ENCODE assay signal across 28 mouse cellular contexts in the genomic region with DNA sequence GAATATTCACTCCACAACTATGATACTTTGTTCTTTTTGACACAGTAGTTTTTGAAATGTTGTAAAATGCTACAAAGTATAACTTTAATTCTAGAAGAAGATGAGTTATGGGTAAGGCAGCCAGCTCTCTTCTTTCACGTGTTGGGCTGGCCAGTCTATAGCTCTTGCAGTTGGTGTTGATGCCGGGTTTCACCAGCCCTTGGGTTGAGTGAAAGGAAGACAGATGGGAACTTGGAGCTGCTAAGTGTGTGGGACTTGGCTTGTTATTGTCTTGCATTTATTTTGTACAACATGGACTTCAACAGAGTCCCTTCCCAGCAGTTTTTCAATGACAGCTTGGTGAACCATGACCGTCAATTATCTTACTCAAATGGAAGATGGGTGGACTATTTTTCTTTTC. TPM values are rescaled to one million over a fixed set of nuclear protein-coding genes. Genes with fewer than 3 reads are reported as not detected.
A peak's percentile ranks its signal among the peaks of the same experiment; 100 is the strongest.
DNase-seq lines count a peak whose midpoint lies in the region; ATAC-seq and TF ChIP-seq lines count a peak whose summit lies in the region.
"Had no signal": no experiment of that assay in that cellular context is flagged by ENCODE, and none has a peak within 500 bp of the region (broad histone marks: within the 10 kb centered on the region; RNA-seq: fewer than 3 reads in every experiment).

No protein-coding gene starts in this region.

- peak; percentile 68 for ATAC-seq in forebrain, postnatal 0 days
- ATAC-seq in forebrain, embryonic 11.5 days (replicated peaks; ENCODE audit: low FRiP score), result no peak
- ATAC-seq: activated CD4-positive, CD25-positive, alpha-beta regulatory T cell, adult 4 months; CD4-positive, CD25-positive, alpha-beta regulatory T cell, adult 4 months; forebrain, embryonic 13.5 days; forebrain, embryonic 15.5 days; Patski had no signal

- WGBS in forebrain, postnatal 0 days, result 67% methylated on average over 3 of the region's 3 CpGs
- WGBS in forebrain, embryonic 11.5 days, result 86% methylated on average over 3 of the region's 3 CpGs

- H3K9me3 ChIP-seq in forebrain, postnatal 0 days (ENCODE audit: low read length), result no peaks in the 10 kb centered on the region
- no peaks in the 10 kb centered on the region for H3K9me3 ChIP-seq in forebrain, embryonic 11.5 days (ENCODE audit: control insufficient read depth, low read length)
- H3K9me3 ChIP-seq: embryonic facial prominence, embryonic 13.5 days; embryonic facial prominence, embryonic 15.5 days; forebrain, embryonic 10.5 days; forebrain, embryonic 13.5 days; forebrain, embryonic 15.5 days; G1E had no signal

- H3K4me2 ChIP-seq in forebrain, postnatal 0 days (ENCODE audit: low read depth), result no peak overlapping the region
- H3K4me2 ChIP-seq in forebrain, embryonic 11.5 days (ENCODE audit: low read depth, low read length, severe bottlenecking), result no peak overlapping the region
- H3K4me2 ChIP-seq: embryonic facial prominence, embryonic 13.5 days; embryonic facial prominence, embryonic 15.5 days; forebrain, embryonic 13.5 days; forebrain, embryonic 15.5 days had no signal

- no peak for DNase-seq in forebrain, postnatal 0 days
- no peak for DNase-seq in forebrain, embryonic 11.5 days (ENCODE audit: low spot score)
- DNase-seq in heart, adult 11 months, result peak; percentile 44
- DNase-seq in heart, adult 8-10 months (ENCODE audit: low spot score), result no peak
- DNase-seq in brain, adult 2 months (ENCODE audit: low read depth, low spot score), result peak; percentile 37
- DNase-seq: adrenal gland, adult 8-10 months; adrenal gland, postnatal 14 days; adrenal gland, postnatal 36 days; B cell, adult 2 months; cerebellum, adult 11 months; cerebellum, adult 18-20 months; cerebellum, adult 8-10 months; cerebellum, adult 9-11 months; cerebellum, postnatal 14 days; cerebellum, postnatal 36 days; embryo, embryonic 11 days had no signal

- H3K27ac ChIP-seq in forebrain, postnatal 0 days (ENCODE audit: low read depth, low read length), result no peak overlapping the region
- H3K27ac ChIP-seq in forebrain, embryonic 11.5 days (ENCODE audit: low read depth, low read length), result no peak overlapping the region
- H3K27ac ChIP-seq: embryonic facial prominence, embryonic 13.5 days; embryonic facial prominence, embryonic 15.5 days; forebrain, embryonic 10.5 days; forebrain, embryonic 13.5 days; forebrain, embryonic 15.5 days had no signal

- no peak overlapping the region for H3K9ac ChIP-seq in forebrain, postnatal 0 days
- H3K9ac ChIP-seq in forebrain, embryonic 11.5 days (ENCODE audit: low read length), result no peak overlapping the region
- H3K9ac ChIP-seq: embryonic facial prominence, embryonic 13.5 days; embryonic facial prominence, embryonic 15.5 days; forebrain, embryonic 13.5 days; forebrain, embryonic 15.5 days had no signal

- H3K4me1 ChIP-seq in forebrain, postnatal 0 days (ENCODE audit: insufficient read depth), result no peaks in the 10 kb centered on the region
- no peaks in the 10 kb centered on the region for H3K4me1 ChIP-seq in forebrain, embryonic 11.5 days (replicated peaks; ENCODE audit: control insufficient read depth, insufficient read depth, low read length)
- H3K4me1 ChIP-seq: embryonic facial prominence, embryonic 15.5 days; forebrain, embryonic 10.5 days; forebrain, embryonic 13.5 days; forebrain, embryonic 15.5 days had no signal

- no peak overlapping the region for H3K4me3 ChIP-seq in forebrain, postnatal 0 days (ENCODE audit: low read depth, low read length)
- H3K4me3 ChIP-seq in forebrain, embryonic 11.5 days (ENCODE audit: low read depth, low read length), result no peak overlapping the region
- H3K4me3 ChIP-seq: embryonic facial prominence, embryonic 13.5 days; embryonic facial prominence, embryonic 15.5 days; erythroblast, embryonic 14.5 days; forebrain, embryonic 10.5 days; forebrain, embryonic 13.5 days; forebrain, embryonic 15.5 days had no signal

- no peaks in the 10 kb centered on the region for H3K27me3 ChIP-seq in forebrain, postnatal 0 days (ENCODE audit: insufficient read depth, low read length)
- H3K27me3 ChIP-seq in forebrain, embryonic 11.5 days (ENCODE audit: control insufficient read depth, insufficient read depth, low read length), result no peaks in the 10 kb centered on the region
- H3K27me3 ChIP-seq: CH12.LX; embryonic facial prominence, embryonic 13.5 days; embryonic facial prominence, embryonic 15.5 days; forebrain, embryonic 13.5 days; forebrain, embryonic 15.5 days had no signal

- H3K36me3 ChIP-seq in forebrain, postnatal 0 days (ENCODE audit: insufficient read depth), result no peaks in the 10 kb centered on the region
- H3K36me3 ChIP-seq in forebrain, embryonic 11.5 days (ENCODE audit: control insufficient read depth, insufficient read depth, low read length), result no peaks in the 10 kb centered on the region
- H3K36me3 ChIP-seq: embryonic facial prominence, embryonic 13.5 days; embryonic facial prominence, embryonic 15.5 days; forebrain, embryonic 10.5 days; forebrain, embryonic 15.5 days; G1E had no signal

- TF ChIP-seq CTCF in forebrain, postnatal 0 days (IDR thresholded peaks at IDR 0.05; ENCODE audit: low read depth), result no peak

RNA-seq across cellular contexts. Expression of gene Pthlh, which starts 16.2 kb away (rescaled TPM):
- total RNA-seq in forebrain, postnatal 0 days (2014; rRNA removed), result 0.86 and 0.92 TPM in 2 replicates
- polyA plus RNA-seq in forebrain, postnatal 0 days (2015; fragmentation: Nextera tagmentation; extraction: Ambion mirVana), result 1.4 and 2.9 TPM in 2 replicates
- 2.6 and 3.1 TPM in 2 replicates for polyA plus RNA-seq in forebrain, embryonic 11.5 days (2014; fragmentation: Nextera tagmentation; extraction: Ambion mirVana)
- total RNA-seq in heart, adult 8-10 months (2022), result 1 to 10 TPM in 3 of 4 experiments, under 1 TPM in 1; 0.94 to 1.7 (median 1.4) TPM
- total RNA-seq: CH12.LX; common myeloid progenitor, adult 5-6 weeks; G1E had no signal
- polyA plus RNA-seq: activated CD4-positive, CD25-positive, alpha-beta regulatory T cell, adult 4 months; CD4-positive, CD25-positive, alpha-beta regulatory T cell, adult 4 months; erythroblast, embryonic 14.5 days; G1E had no signal

Comparison
In these comparisons a context has a peak if more than half of its experiments do, and no peak if none do; other contexts are left out.
1. DNase-seq: peak in heart, adult 11 months (single experiment) and brain, adult 2 months (single experiment); none in forebrain, postnatal 0 days (single experiment), forebrain, embryonic 11.5 days (single experiment) and heart, adult 8-10 months (single experiment).